Mouse (Mus musculus) layer of hippocampus, postnatal 10 days (tissue): ENCODE data around the gene Mctp1. TPM values are rescaled to one million over a fixed set of nuclear protein-coding genes. Genes with fewer than 3 reads are reported as not detected.

Experiments used
- total RNA-seq, 2 experiments: library from RNA; stranded (reverse); gene quantifications; 2 replicates each; pipeline ENCODE4 v1.2.3; 2021

The Mctp1 gene
- total RNA-seq, 2 experiments from 2014 or later: 51.5 to 52.2 TPM

Other genes with a start within 250 kb of the Mctp1 start
- under 1 TPM; 0.20 to 0.53 TPM for gene Fam81b, start 79.5 kb upstream of the Mctp1 start, total RNA-seq